Mouse (Mus musculus): ENCODE data around the gene Htra2. TPM values are rescaled to one million over a fixed set of nuclear protein-coding genes. Genes with fewer than 3 reads are reported as not detected.

Gene Htra2
- polyA plus RNA-seq, 1 experiment: 119 TPM

- H3K36me3 ChIP-seq (ENCODE audit: control insufficient read depth, insufficient read depth): peaks cover 35% of the 10 kb centered on the region
- peaks cover 35% of the 10 kb centered on the region for H3K79me2 ChIP-seq (ENCODE audit: control insufficient read depth, insufficient read depth)
- H3ac ChIP-seq (ENCODE audit: control insufficient read depth, insufficient read length, low read depth): no peak overlapping the region
- H3K27me3 ChIP-seq (ENCODE audit: control insufficient read depth, insufficient read depth, insufficient read length): no peaks in the 10 kb centered on the region
- no peak for TF ChIP-seq CTCF (IDR thresholded peaks at IDR 0.05; ENCODE audit: control insufficient read depth, insufficient read depth, insufficient read length)
- no peak for TF ChIP-seq CEBPB (IDR thresholded peaks at IDR 0.05; ENCODE audit: low read depth)
- no peak for TF ChIP-seq USF1 (IDR thresholded peaks at IDR 0.05; ENCODE audit: low read depth)
- peak; percentile 14 for TF ChIP-seq MYOD1 (IDR thresholded peaks at IDR 0.05; ENCODE audit: control insufficient read depth, insufficient read length, low read depth)
- TF ChIP-seq MAX (IDR thresholded peaks at IDR 0.05): peak; percentile 36
- TF ChIP-seq FOSL1 (IDR thresholded peaks at IDR 0.05; ENCODE audit: insufficient read depth, low read length, poor library complexity, severe bottlenecking): no peak
- H3K79me3 ChIP-seq (ENCODE audit: low read depth): peaks cover 25% of the 10 kb centered on the region
- no peak overlapping the region for H3K4me3 ChIP-seq (ENCODE audit: insufficient read depth, poor library complexity, severe bottlenecking)
These were observed 27.4 kb downstream of the Htra2 start for GRCm38 (mm10) chr6:83027706-83028105.

- Histone ChIP-seq H3K36me3 (ENCODE audit: control insufficient read depth, insufficient read depth) (peaks cover 33% of the 10 kb centered on the region), H3ac (ENCODE audit: control insufficient read depth, insufficient read length, low read depth) (no peak overlapping the region), H3K79me3 (ENCODE audit: low read depth) (peaks cover 21% of the 10 kb centered on the region), H3K79me2 (ENCODE audit: control insufficient read depth, insufficient read depth) (peaks cover 31% of the 10 kb centered on the region), H3K4me3 (ENCODE audit: insufficient read depth, poor library complexity, severe bottlenecking) (no peak overlapping the region), H3K27me3 (ENCODE audit: control insufficient read depth, insufficient read depth, insufficient read length) (no peaks in the 10 kb centered on the region)
- TF ChIP-seq FOSL1 (IDR thresholded peaks at IDR 0.05; ENCODE audit: insufficient read depth, low read length, poor library complexity, severe bottlenecking) (no peak), CEBPB (IDR thresholded peaks at IDR 0.05; ENCODE audit: low read depth) (no peak)
These were observed 27.8 kb downstream of the Htra2 start for GRCm38 (mm10) chr6:83027293-83027692.

GRCm38 (mm10) chr6:83025221-83025620, 29.9 kb downstream of the Htra2 start:
- Histone ChIP-seq H3K79me2 (ENCODE audit: control insufficient read depth, insufficient read depth) (peaks cover 10% of the 10 kb centered on the region), H3K79me3 (ENCODE audit: low read depth) (peaks cover 1% of the 10 kb centered on the region), H3ac (ENCODE audit: control insufficient read depth, insufficient read length, low read depth) (no peak overlapping the region), H3K27me3 (ENCODE audit: control insufficient read depth, insufficient read depth, insufficient read length) (no peaks in the 10 kb centered on the region), H3K36me3 (ENCODE audit: control insufficient read depth, insufficient read depth) (peaks cover 13% of the 10 kb centered on the region), H3K4me3 (ENCODE audit: insufficient read depth, poor library complexity, severe bottlenecking) (no peak overlapping the region)
- TF ChIP-seq FOSL1 (IDR thresholded peaks at IDR 0.05; ENCODE audit: insufficient read depth, low read length, poor library complexity, severe bottlenecking): no peak

- Histone ChIP-seq H3K4me3 (ENCODE audit: insufficient read depth, poor library complexity, severe bottlenecking) (no peak overlapping the region), H3K27me3 (ENCODE audit: control insufficient read depth, insufficient read depth, insufficient read length) (no peaks in the 10 kb centered on the region), H3K79me3 (ENCODE audit: low read depth) (peaks cover 1% of the 10 kb centered on the region), H3K79me2 (ENCODE audit: control insufficient read depth, insufficient read depth) (peaks cover 2% of the 10 kb centered on the region), H3K36me3 (ENCODE audit: control insufficient read depth, insufficient read depth) (peaks cover 5% of the 10 kb centered on the region), H3ac (ENCODE audit: control insufficient read depth, insufficient read length, low read depth) (peak overlapping the region; percentile 70)
- TF ChIP-seq MYOD1 (IDR thresholded peaks at IDR 0.05; ENCODE audit: control insufficient read depth, insufficient read length, low read depth) (no peak), USF1 (IDR thresholded peaks at IDR 0.05; ENCODE audit: low read depth) (no peak), MYOG (IDR thresholded peaks at IDR 0.05; ENCODE audit: control insufficient read depth, extremely low read depth, insufficient read length) (no peak), MAX (IDR thresholded peaks at IDR 0.05) (no peak), CTCF (IDR thresholded peaks at IDR 0.05; ENCODE audit: control insufficient read depth, insufficient read depth, insufficient read length) (no peak)
These were observed 30.7 kb downstream of the Htra2 start for GRCm38 (mm10) chr6:83024421-83024820.

- Histone ChIP-seq H3K79me3 (ENCODE audit: low read depth) (peaks cover 1% of the 10 kb centered on the region), H3K79me2 (ENCODE audit: control insufficient read depth, insufficient read depth) (no peaks in the 10 kb centered on the region), H3K36me3 (ENCODE audit: control insufficient read depth, insufficient read depth) (no peaks in the 10 kb centered on the region), H3K4me3 (ENCODE audit: insufficient read depth, poor library complexity, severe bottlenecking) (no peak overlapping the region), H3ac (ENCODE audit: control insufficient read depth, insufficient read length, low read depth) (no peak overlapping the region), H3K27me3 (ENCODE audit: control insufficient read depth, insufficient read depth, insufficient read length) (no peaks in the 10 kb centered on the region)
- TF ChIP-seq USF1 (IDR thresholded peaks at IDR 0.05; ENCODE audit: low read depth) (no peak), CEBPB (IDR thresholded peaks at IDR 0.05; ENCODE audit: low read depth) (no peak), MYOD1 (IDR thresholded peaks at IDR 0.05; ENCODE audit: control insufficient read depth, insufficient read length, low read depth) (peak; percentile 7), MAX (IDR thresholded peaks at IDR 0.05) (peak; percentile 16), CTCF (IDR thresholded peaks at IDR 0.05; ENCODE audit: control insufficient read depth, insufficient read depth, insufficient read length) (no peak), FOSL1 (IDR thresholded peaks at IDR 0.05; ENCODE audit: insufficient read depth, low read length, poor library complexity, severe bottlenecking) (peak; percentile 9), MYOG (IDR thresholded peaks at IDR 0.05; ENCODE audit: control insufficient read depth, extremely low read depth, insufficient read length) (no peak)
These were observed 31.3 kb downstream of the Htra2 start for GRCm38 (mm10) chr6:83023786-83024185.

- H3K36me3 ChIP-seq (ENCODE audit: control insufficient read depth, insufficient read depth): no peaks in the 10 kb centered on the region
- no peaks in the 10 kb centered on the region for H3K79me2 ChIP-seq (ENCODE audit: control insufficient read depth, insufficient read depth)
- no peaks in the 10 kb centered on the region for H3K27me3 ChIP-seq (ENCODE audit: control insufficient read depth, insufficient read depth, insufficient read length)
- no peak overlapping the region for H3K4me3 ChIP-seq (ENCODE audit: insufficient read depth, poor library complexity, severe bottlenecking)
- no peak for TF ChIP-seq MYOG (IDR thresholded peaks at IDR 0.05; ENCODE audit: control insufficient read depth, extremely low read depth, insufficient read length)
- TF ChIP-seq MYOD1 (IDR thresholded peaks at IDR 0.05; ENCODE audit: control insufficient read depth, insufficient read length, low read depth): peak; percentile 77
- no peak for TF ChIP-seq MAX (IDR thresholded peaks at IDR 0.05)
- TF ChIP-seq USF1 (IDR thresholded peaks at IDR 0.05; ENCODE audit: low read depth): no peak
- no peak for TF ChIP-seq CTCF (IDR thresholded peaks at IDR 0.05; ENCODE audit: control insufficient read depth, insufficient read depth, insufficient read length)
- no peak overlapping the region for H3ac ChIP-seq (ENCODE audit: control insufficient read depth, insufficient read length, low read depth)
- H3K79me3 ChIP-seq (ENCODE audit: low read depth): peaks cover 1% of the 10 kb centered on the region
These were observed 32.1 kb downstream of the Htra2 start for GRCm38 (mm10) chr6:83023008-83023407.
